Mouse (Mus musculus): Measurements from ENCODE around the gene Ints1.
A peak's percentile ranks its signal among the peaks of the same experiment; 100 is the strongest.

DNA sequence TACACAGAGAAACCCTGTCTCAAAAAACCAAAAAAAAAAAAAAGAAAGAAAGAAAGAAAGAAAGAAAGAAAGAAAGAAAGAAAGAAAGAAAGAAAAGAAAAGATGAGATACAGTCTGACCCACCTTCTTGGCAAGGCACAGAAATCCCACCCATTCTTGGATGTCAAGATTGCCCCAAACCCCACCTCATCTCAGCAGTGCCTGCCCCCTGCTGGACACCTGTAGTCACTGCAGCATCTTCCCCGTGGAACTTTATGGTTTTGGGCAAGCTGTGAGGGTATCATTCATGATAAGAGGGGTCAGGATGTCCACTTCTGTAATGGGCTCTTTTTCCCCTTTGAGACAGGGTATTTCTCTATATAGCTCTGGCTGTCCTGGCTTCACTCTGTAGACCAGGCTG lies 41.8 kb upstream of the Ints1 start:
- TF ChIP-seq POLR2A (IDR thresholded peaks at IDR 0.05; ENCODE audit: low read depth, low read length) (no peak), CTCF (IDR thresholded peaks at IDR 0.05; ENCODE audit: extremely low read depth, insufficient read depth, insufficient read length, insufficient replicate concordance) (peak; percentile 88; the same call in 1 of the 2 replicates)

Measured in spleen, adult 2 months (tissue).